Mouse (Mus musculus): ENCODE data around the gene Mmp25.

Mmp25 gene

DNA sequence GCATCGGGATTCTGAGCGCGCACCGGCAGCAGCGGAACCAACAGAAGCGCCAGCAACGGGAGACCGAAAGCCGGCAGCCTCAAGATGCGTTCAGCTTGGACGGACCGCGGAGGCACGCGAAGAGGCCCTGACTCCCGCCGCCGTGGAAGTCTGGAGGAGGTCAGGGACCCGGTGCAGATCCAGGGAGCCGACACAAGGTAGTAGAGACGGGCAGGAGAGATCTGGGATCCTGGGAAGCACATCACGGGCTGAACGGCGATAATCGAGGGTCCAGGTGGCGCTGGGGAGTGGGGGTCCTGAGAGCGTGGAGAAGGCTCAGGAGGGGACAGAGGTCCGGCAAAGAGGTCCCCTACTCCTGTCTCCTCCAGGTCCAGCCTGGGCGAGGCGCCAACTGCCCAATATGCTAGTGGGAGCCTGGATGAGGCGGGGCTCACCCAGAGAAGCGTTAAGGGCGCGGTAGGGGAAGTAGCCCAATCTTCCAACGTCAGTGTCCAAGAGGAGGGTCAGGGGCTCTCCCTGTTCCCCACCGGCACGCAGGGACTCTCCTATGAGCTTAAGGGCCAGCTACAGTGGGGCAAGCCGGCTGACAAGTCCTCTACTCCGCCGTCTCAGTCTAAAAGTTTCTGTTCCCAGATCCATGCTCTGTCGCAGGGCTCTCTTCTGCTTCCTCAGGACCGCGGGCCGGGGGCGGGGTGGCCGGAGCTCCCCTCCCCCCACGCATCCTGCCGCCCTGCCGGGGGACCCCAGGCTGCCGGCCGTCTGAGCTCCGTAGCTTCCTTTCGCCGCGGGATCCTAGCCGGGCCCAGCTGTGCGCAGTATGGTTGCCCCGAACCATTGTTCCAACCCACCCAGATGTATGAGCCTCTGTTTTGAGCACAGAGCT is at the start of gene Mmp25:
Mmp25 (minus strand) TSS at position 665 of the 883 bp plus-strand sequence.
- in situ Hi-C loops (cut with MboI, MseI), result no loop called here

DNA sequence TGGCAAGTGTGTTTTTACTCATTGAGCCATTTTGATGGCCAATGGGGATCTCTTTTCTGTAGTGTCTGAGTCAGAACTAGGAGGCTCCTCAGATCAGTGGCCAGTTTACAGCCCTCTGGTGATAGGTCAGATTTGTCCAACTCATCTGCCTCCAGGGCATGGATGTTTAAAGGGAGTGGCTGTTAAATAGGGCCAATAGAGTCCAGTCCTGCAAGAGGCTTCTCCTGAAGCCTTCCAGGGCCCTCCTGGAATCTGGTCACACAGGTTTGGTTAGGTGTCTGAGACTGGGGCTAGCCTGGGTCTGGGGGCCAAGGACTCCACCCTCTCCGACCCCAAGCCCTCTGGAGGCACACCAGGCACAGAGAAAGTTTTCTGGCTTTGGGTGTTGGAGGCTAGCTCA is 49.4 kb upstream of the Mmp25 start:
- in situ Hi-C loops (cut with MboI, MseI), result no loop called here

GRCm38 (mm10) chr17:23683856-23684672 is 39.0 kb upstream of the Mmp25 start, which contains the start of gene Cldn9:
TSS of gene Cldn9 (minus strand) at chr17:23684026.
- in situ Hi-C loops (cut with MboI, MseI), result no loop called here

DNA sequence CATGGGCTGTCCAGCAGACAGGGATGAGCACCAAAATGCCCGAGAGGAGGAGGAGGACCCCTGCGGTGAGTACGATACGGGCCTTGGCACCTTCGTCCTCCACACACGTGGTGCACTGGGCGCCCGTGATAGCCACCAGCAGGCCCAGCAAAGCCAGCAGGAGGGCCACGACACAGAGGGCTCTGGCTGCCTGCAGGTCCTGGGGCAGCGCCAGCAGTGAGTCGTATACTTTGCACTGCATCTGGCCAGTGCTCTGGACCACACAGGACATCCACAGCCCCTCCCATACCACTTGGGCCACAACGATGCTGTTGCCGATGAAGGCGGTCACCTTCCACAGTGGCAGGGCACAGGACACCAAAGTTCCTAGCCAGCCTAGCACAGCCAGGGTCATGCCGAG is 38.1 kb upstream of the Mmp25 start:
- in situ Hi-C loops (cut with MboI, MseI), result no loop called here

- in situ Hi-C loops (cut with MboI, MseI), result no loop called here
Observed at GRCm38 (mm10) chr17:23682530-23682929, 37.5 kb upstream of the Mmp25 start.

GRCm38 (mm10) chr17:23682092-23682491 is 37.0 kb upstream of the Mmp25 start:
- in situ Hi-C loops (cut with MboI, MseI), result no loop called here

DNA sequence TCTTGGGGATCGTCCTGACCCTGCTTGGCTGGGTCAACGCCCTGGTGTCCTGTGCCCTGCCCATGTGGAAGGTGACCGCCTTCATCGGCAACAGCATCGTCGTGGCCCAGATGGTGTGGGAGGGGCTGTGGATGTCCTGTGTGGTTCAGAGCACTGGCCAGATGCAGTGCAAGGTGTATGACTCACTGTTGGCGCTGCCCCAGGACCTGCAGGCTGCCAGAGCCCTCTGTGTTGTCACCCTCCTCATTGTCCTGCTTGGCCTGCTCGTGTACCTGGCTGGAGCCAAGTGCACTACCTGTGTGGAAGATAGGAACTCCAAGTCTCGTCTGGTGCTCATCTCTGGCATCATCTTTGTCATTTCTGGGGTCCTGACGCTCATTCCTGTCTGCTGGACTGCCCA is 36.0 kb upstream of the Mmp25 start:
- in situ Hi-C loops (cut with MboI, MseI), result no loop called here

GRCm38 (mm10) chr17:23680336-23680735 is 35.3 kb upstream of the Mmp25 start:
- in situ Hi-C loops (cut with MboI, MseI), result no loop called here

DNA sequence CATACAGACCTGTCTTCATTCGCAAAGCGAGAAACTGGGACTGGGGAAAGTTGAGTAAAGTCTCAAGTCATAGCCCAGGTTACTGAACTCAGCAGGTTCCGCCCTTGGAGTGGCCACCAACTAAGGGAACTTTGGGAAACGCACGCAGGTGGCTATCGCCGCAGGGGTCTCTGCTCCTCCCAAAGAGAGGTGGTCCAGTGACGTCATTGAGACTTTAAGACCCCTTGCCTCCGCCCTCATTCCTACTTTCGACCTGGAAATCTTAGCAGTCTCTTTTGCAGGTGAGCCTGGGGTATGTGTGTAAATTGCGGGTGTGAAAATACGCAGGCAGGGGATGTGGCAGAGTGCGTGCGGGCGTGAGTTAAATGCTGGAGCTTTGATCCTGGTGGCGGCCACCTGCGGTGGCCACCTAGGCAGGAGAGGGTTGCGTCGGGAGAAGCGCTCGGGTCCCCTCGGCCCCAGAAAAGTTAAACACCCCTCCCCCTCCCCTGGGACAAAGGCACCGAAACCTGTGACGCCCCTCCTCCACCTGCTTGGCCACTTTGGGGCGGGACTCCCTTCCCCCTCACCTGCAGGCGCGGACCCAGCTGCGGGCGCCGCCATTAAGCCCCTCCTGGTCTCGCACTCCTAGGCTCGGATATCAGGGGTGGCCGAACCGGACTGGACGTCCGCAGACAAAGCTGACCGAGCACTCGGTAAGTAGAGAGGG is 34.2 kb upstream of the Mmp25 start, which contains the start of gene Cldn6:
Cldn6 (plus strand) TSS at position 123 of the 709 bp plus-strand sequence.
- in situ Hi-C loops (cut with MboI, MseI), result no loop called here

- in situ Hi-C loops (cut with MboI, MseI), result no loop called here
Observed at GRCm38 (mm10) chr17:23677236-23677679, 32.2 kb upstream of the Mmp25 start, which contains the start of gene Tnfrsf12a. TSS of gene Tnfrsf12a (minus strand) at chr17:23677468.

DNA sequence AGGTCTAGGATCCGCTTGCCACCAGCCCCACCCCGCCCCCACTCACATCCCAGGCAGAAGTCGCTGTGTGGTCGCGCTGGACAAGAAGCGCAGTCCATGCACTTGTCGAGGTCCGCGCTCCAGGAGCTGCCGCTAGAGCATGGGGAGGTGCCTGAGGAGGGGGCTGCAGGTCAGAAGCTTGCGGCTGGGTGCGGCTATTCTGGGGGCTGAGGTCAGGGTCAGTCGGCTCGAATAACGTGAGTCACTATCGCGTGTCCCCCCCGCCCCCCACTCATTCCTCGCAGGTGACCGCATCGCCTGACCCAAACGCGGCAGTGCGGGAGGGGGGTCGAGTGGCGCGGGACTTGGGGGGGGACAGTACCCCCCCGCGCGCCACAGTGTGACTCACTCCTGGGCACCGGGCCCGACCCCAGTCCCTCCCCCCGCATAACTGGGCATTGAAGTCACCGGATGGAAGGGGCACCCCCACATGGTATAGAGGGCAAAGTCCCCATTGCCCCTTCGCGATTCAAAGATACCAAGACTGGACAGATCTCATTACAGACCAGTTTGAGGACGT is 31.5 kb upstream of the Mmp25 start:
- in situ Hi-C loops (cut with MboI, MseI), result no loop called here

GRCm38 (mm10) chr17:23675564-23676281 is 30.6 kb upstream of the Mmp25 start:
- in situ Hi-C loops (cut with MboI, MseI), result no loop called here

GRCm38 (mm10) chr17:23675127-23675526 is 30.1 kb upstream of the Mmp25 start:
- in situ Hi-C loops (cut with MboI, MseI), result no loop called here

DNA sequence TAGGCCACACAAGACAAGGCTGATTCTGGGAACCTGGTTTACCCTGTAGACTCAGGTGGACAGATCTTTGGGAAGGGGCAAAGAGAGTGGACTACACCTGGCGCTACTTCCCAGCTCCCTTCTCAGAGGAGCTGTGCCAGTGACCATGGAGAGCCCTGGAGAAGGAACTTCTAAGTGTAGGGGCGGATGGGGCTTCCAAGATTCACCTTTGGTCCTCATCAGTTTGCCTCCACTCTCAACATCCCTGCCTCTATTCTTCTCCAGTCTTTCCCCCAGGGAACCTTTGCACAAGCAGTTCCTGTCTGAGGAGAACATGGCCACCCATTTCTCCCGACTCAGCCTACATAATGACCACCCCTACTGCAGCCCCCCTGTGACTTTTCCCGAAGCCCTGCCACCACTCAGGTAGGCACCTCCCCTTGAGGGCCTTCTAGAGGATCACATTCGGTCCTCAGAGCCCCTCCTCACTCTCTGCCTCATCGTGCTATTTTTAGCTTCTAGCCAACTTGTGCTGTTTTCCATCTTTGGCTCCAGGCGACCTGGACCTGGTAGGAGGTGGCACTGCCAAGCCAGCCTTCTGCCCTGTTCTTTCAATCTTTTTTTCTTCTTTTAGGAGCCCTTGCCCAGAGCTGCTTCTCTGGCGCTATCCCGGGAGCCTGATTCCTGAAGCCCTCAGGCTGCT is 29.3 kb upstream of the Mmp25 start:
- in situ Hi-C loops (cut with MboI, MseI), result loop anchor here (5.0 kb wide), 1 partner anchor 33 kb away; no protein-coding TSS in a partner anchor

DNA sequence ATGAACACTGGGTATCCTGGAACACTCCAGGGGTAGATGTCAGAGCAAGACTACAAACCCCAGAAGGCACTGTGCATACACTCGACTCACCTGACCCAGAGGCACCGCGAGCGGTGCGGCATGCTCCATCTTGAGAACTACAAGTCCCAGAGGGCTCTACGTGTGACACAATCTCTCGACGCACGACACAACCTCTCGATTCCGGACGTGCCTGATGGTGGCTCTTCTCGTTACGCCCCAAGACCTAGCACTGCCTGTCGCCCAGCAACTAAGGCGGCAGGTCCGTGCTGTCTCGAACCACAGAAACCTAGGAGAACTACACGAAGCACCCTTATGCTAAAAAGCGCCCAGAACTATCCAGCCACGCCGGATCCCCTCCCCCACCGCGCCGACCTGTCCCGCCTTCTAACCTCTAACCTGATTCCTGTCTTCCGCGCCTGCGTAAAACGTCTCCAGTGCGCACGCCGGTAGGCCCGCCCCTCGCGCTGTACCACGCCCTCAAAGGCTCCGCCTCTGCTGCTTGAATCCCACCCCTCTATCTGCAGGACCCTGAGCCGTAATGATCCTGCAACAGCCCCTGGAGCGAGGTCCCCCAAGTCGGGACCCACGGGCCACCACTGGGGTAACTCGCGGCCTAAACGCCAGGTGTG is 28.5 kb upstream of the Mmp25 start, which contains the start of the genes Hcfc1r1 and Thoc6:
Hcfc1r1 (plus strand) TSS at position 173 of the 650 bp plus-strand sequence.
Thoc6 (minus strand) TSS at position 459 of the 650 bp plus-strand sequence.
- in situ Hi-C loops (cut with MboI, MseI), result loop anchor here (5.0 kb wide), 1 partner anchor 34 kb away; no protein-coding TSS in a partner anchor

- in situ Hi-C loops (cut with MboI, MseI), result loop anchor here (5.0 kb wide), 1 partner anchor 35 kb away; no protein-coding TSS in a partner anchor
Observed at GRCm38 (mm10) chr17:23672761-23673160, 27.7 kb upstream of the Mmp25 start.

GRCm38 (mm10) chr17:23671519-23671918 is 26.4 kb upstream of the Mmp25 start:
- in situ Hi-C loops (cut with MboI, MseI), result loop anchor here (5.0 kb wide), 1 partner anchor 36 kb away; no protein-coding TSS in a partner anchor

GRCm38 (mm10) chr17:23670516-23671074 is 25.5 kb upstream of the Mmp25 start:
- in situ Hi-C loops (cut with MboI, MseI), result loop anchor here (5.0 kb wide), 1 partner anchor 37 kb away; no protein-coding TSS in a partner anchor

- in situ Hi-C loops (cut with MboI, MseI), result no loop called here
Observed at GRCm38 (mm10) chr17:23665511-23665910, 20.4 kb upstream of the Mmp25 start.

Measured in T-helper 1 cell (primary cell).